Mouse (Mus musculus) liver, embryonic 11.5 days (tissue): ENCODE measurements around the gene Gbx2. TPM values are rescaled to one million over a fixed set of nuclear protein-coding genes. Genes with fewer than 3 reads are reported as not detected.

Experiments
- ATAC-seq: fragments of 200-750 bp; cut with Nextera tagmentation; replicated peaks from 2 replicates; pipeline ENCODE4 v1.8.0; 2017; ENCODE audit warnings: moderate number of reproducible peaks, mild to moderate bottlenecking, moderate TSS enrichment, moderate library complexity; ENCODE audit not compliant: low FRiP score
- DNase-seq: peaks from one replicate; pipeline ENCODE4 v3.0.0-alpha.2; 2017; ENCODE audit warnings: low spot score
- H3K27ac ChIP-seq: fragments of 300-500 bp; sonication (generic); 2 replicates; pipeline ENCODE4 v1.5.1; 2014; ENCODE audit warnings: mild to moderate bottlenecking, low read depth, low read length, control low read depth
- H3K27me3 ChIP-seq: fragments of 300-500 bp; sonication (generic); replicated peaks from 2 replicates; pipeline ENCODE4 v1.6.1; 2014; ENCODE audit warnings: low read length, mixed read lengths; ENCODE audit not compliant: control insufficient read depth, insufficient read depth
- H3K36me3 ChIP-seq: fragments of 300-500 bp; sonication (generic); 2 replicates; pipeline ENCODE4 v1.6.1; 2014; ENCODE audit warnings: mild to moderate bottlenecking, low read length, moderate library complexity, mixed read lengths; ENCODE audit not compliant: control insufficient read depth, insufficient read depth
- H3K4me1 ChIP-seq: fragments of 300-500 bp; sonication (generic); replicated peaks from 2 replicates; pipeline ENCODE4 v1.6.1; 2014; ENCODE audit warnings: low read length, mixed read lengths; ENCODE audit not compliant: control insufficient read depth, insufficient read depth
- H3K4me2 ChIP-seq: fragments of 300-500 bp; sonication (generic); 2 replicates; pipeline ENCODE4 v1.6.1; 2014; ENCODE audit warnings: mild to moderate bottlenecking, control low read depth, moderate library complexity
- H3K4me3 ChIP-seq: fragments of 300-500 bp; sonication (generic); 2 replicates; pipeline ENCODE4 v1.5.1; 2014; ENCODE audit warnings: low read depth, low read length, control low read depth
- H3K9ac ChIP-seq: fragments of 300-500 bp; sonication (generic); 2 replicates; pipeline ENCODE4 v1.6.1; 2014; ENCODE audit warnings: low read depth, low read length, control low read depth
- H3K9me3 ChIP-seq: fragments of 300-500 bp; sonication (generic); 2 replicates; pipeline ENCODE4 v1.6.1; 2016; ENCODE audit warnings: low read length, inconsistent platforms, mixed read lengths; ENCODE audit not compliant: control insufficient read depth
- WGBS: fragments of 180-500 bp; shearing (Covaris S2); extraction: QIAGEN DNeasy Blood & Tissue Kit; methylation state at CpG from one replicate; pipeline ENCODE4 v1.1.7; 2014; 5-methylcytosine and 5-hydroxymethylcytosine counted together
- polyA plus RNA-seq: library from polyadenylated mRNA; unstranded; fragments of >200 nt; fragmentation: Nextera tagmentation; extraction: Ambion mirVana; gene quantifications from 2 replicates; pipeline ENCODE4 v1.2.1, GENCODE M21; 2014

The Gbx2 gene
- polyA plus RNA-seq, 1 experiment from 2014 or later = 2.9 TPM

GRCm38 (mm10) chr1:89913611-89914010 is 17.4 kb downstream of the Gbx2 start:
- Histone ChIP-seq H3K36me3 (no peaks in the 10 kb centered on the region), H3K9me3 (no peaks in the 10 kb centered on the region), H3K4me1 (no peaks in the 10 kb centered on the region), H3K4me2 (no peak overlapping the region), H3K4me3 (no peak overlapping the region), H3K27ac (no peak overlapping the region), H3K27me3 (peaks cover 7% of the 10 kb centered on the region), H3K9ac (no peak overlapping the region)
- DNase-seq = no peak
- ATAC-seq = no peak
- WGBS = 69% methylated on average over 4 of the region's 4 CpGs

- no peaks in the 10 kb centered on the region; the same call in 1 of the 2 replicates for H3K27me3 ChIP-seq
- no peaks in the 10 kb centered on the region for H3K4me1 ChIP-seq
- no peak overlapping the region for H3K9ac ChIP-seq
- DNase-seq (no peak), ATAC-seq (no peak)
- no peak overlapping the region for H3K27ac ChIP-seq
- H3K9me3 ChIP-seq = no peaks in the 10 kb centered on the region
- H3K36me3 ChIP-seq = no peaks in the 10 kb centered on the region
- H3K4me2 ChIP-seq = no peak overlapping the region
- 38% methylated on average over 5 of the region's 5 CpGs for WGBS
- H3K4me3 ChIP-seq = no peak overlapping the region
Observed at GRCm38 (mm10) chr1:89912392-89912791, 18.6 kb downstream of the Gbx2 start.

- Histone ChIP-seq H3K9ac (no peak overlapping the region), H3K9me3 (no peaks in the 10 kb centered on the region), H3K27me3 (no peaks in the 10 kb centered on the region), H3K27ac (no peak overlapping the region), H3K4me3 (no peak overlapping the region), H3K4me2 (no peak overlapping the region), H3K4me1 (no peaks in the 10 kb centered on the region), H3K36me3 (no peaks in the 10 kb centered on the region)
- no peak for DNase-seq
- no peak for ATAC-seq
- 83% methylated on average over 8 of the region's 8 CpGs for WGBS
Observed at GRCm38 (mm10) chr1:89909796-89910195, 21.2 kb downstream of the Gbx2 start.

- ATAC-seq (no peak), DNase-seq (no peak)
- H3K9ac ChIP-seq = no peak overlapping the region
- 77% methylated on average over 1 of the region's 1 CpGs for WGBS
- H3K4me2 ChIP-seq = no peak overlapping the region
- H3K4me3 ChIP-seq = no peak overlapping the region
- H3K36me3 ChIP-seq = no peaks in the 10 kb centered on the region
- no peaks in the 10 kb centered on the region for H3K9me3 ChIP-seq
- H3K4me1 ChIP-seq = peaks cover 4% of the 10 kb centered on the region; the same call in 1 of the 2 replicates
- H3K27me3 ChIP-seq = no peaks in the 10 kb centered on the region
- H3K27ac ChIP-seq = no peak overlapping the region
Observed at GRCm38 (mm10) chr1:89902641-89903040, 28.3 kb downstream of the Gbx2 start.

GRCm38 (mm10) chr1:89902236-89902635 is 28.7 kb downstream of the Gbx2 start:
- 61% methylated on average over 2 of the region's 2 CpGs for WGBS

GRCm38 (mm10) chr1:89901381-89901780 is 29.6 kb downstream of the Gbx2 start:
- WGBS = 57% methylated on average over 4 of the region's 4 CpGs
- peak; percentile 46; the same call in 1 of the 2 replicates for ATAC-seq
- Histone ChIP-seq H3K4me3 (no peak overlapping the region), H3K9me3 (no peaks in the 10 kb centered on the region), H3K36me3 (no peaks in the 10 kb centered on the region), H3K4me2 (no peak overlapping the region), H3K4me1 (peaks cover 4% of the 10 kb centered on the region; the same call in 1 of the 2 replicates), H3K27me3 (no peaks in the 10 kb centered on the region), H3K27ac (0 out of 2 replicates have a peak overlapping the region, but pooled peaks have one; percentile 9), H3K9ac (no peak overlapping the region)
- DNase-seq = no peak

More at GRCm38 (mm10) chr1:89902236-89902635, 28.7 kb downstream of the Gbx2 start:
- no peak overlapping the region for H3K27ac ChIP-seq
- no peak overlapping the region for H3K4me2 ChIP-seq
- H3K36me3 ChIP-seq = no peaks in the 10 kb centered on the region
- no peaks in the 10 kb centered on the region for H3K27me3 ChIP-seq
- no peaks in the 10 kb centered on the region for H3K9me3 ChIP-seq
- H3K9ac ChIP-seq = no peak overlapping the region
- H3K4me3 ChIP-seq = no peak overlapping the region
- peaks cover 4% of the 10 kb centered on the region; the same call in 1 of the 2 replicates for H3K4me1 ChIP-seq
- ATAC-seq (no peak), DNase-seq (no peak)

- 0 out of 2 replicates have a peak, but pooled peaks have one; percentile 42 for ATAC-seq
- DNase-seq = no peak
- no peak overlapping the region for H3K4me3 ChIP-seq
Observed at GRCm38 (mm10) chr1:89899761-89900445, 31.1 kb downstream of the Gbx2 start.

GRCm38 (mm10) chr1:89899036-89899435 is 31.9 kb downstream of the Gbx2 start:
- Histone ChIP-seq H3K27ac (0 out of 2 replicates have a peak overlapping the region, but pooled peaks have one; percentile 17), H3K4me1 (peaks cover 4% of the 10 kb centered on the region; the same call in 1 of the 2 replicates), H3K4me2 (no peak overlapping the region), H3K4me3 (no peak overlapping the region), H3K27me3 (no peaks in the 10 kb centered on the region), H3K36me3 (no peaks in the 10 kb centered on the region), H3K9me3 (no peaks in the 10 kb centered on the region), H3K9ac (no peak overlapping the region)
- ATAC-seq = peak; percentile 66
- no peak for DNase-seq
- WGBS = 46% methylated on average over 2 of the region's 2 CpGs

More at GRCm38 (mm10) chr1:89899761-89900445, 31.1 kb downstream of the Gbx2 start:
- Histone ChIP-seq H3K4me2 (no peak overlapping the region), H3K27me3 (no peaks in the 10 kb centered on the region), H3K9me3 (no peaks in the 10 kb centered on the region), H3K27ac (no peak overlapping the region), H3K4me1 (peaks cover 4% of the 10 kb centered on the region; the same call in 1 of the 2 replicates), H3K9ac (no peak overlapping the region), H3K36me3 (no peaks in the 10 kb centered on the region)
- 58% methylated on average over 11 of the region's 11 CpGs for WGBS

- DNase-seq (no peak), ATAC-seq (no peak)
- Histone ChIP-seq H3K4me3 (no peak overlapping the region), H3K36me3 (no peaks in the 10 kb centered on the region), H3K4me1 (peaks cover 4% of the 10 kb centered on the region), H3K9ac (no peak overlapping the region), H3K27me3 (no peaks in the 10 kb centered on the region), H3K4me2 (no peak overlapping the region), H3K27ac (no peak overlapping the region), H3K9me3 (no peaks in the 10 kb centered on the region)
- 75% methylated on average over 5 of the region's 5 CpGs for WGBS
Observed at GRCm38 (mm10) chr1:89895801-89896200, 35.2 kb downstream of the Gbx2 start.
